Comparison of ENCODE assay signal across 23 mouse cellular contexts in the genomic region with DNA sequence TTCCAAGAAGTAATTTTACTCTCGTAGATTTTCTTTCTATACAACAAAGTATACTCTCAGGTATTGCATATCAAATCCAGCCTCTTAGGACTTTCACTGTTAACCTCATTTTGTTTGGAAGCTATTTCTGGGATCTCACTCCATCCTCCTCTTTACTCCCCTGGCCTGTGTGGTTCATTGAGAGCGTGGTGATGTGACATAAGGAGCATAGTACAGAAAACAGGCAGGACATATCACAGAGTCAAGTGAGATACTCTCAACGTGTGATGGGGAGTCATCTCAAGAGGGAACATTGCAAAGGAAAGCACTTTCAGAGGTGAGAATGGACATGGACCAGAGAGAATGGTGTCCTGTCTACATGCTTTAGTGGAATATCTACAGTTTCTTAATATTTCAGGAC.
DNase-seq lines count a peak whose midpoint lies in the region; ATAC-seq and TF ChIP-seq lines count a peak whose summit lies in the region.
"Had no signal": no experiment of that assay in that cellular context is flagged by ENCODE, and none has a peak within 500 bp of the region (broad histone marks: within the 10 kb centered on the region; RNA-seq: fewer than 3 reads in every experiment).

No protein-coding gene starts in this region.

- H3K9ac ChIP-seq in heart, adult 2 months (ENCODE audit: low read depth, low read length): no peak overlapping the region
- H3K9ac ChIP-seq in heart, embryonic 13.5 days: no peak overlapping the region
- no peak overlapping the region for H3K9ac ChIP-seq in heart, postnatal 0 days (replicated peaks; ENCODE audit: low read depth, low read length)
- H3K9ac ChIP-seq: embryonic facial prominence, embryonic 15.5 days; hindbrain, embryonic 14.5 days; intestine, embryonic 15.5 days had no signal

- peaks cover 6% of the 10 kb centered on the region for H3K36me3 ChIP-seq in heart, adult 2 months (ENCODE audit: control insufficient read depth, insufficient read depth, low read length)
- H3K36me3 ChIP-seq in heart, embryonic 13.5 days: no peaks in the 10 kb centered on the region
- no peaks in the 10 kb centered on the region for H3K36me3 ChIP-seq in heart, postnatal 0 days (replicated peaks; ENCODE audit: control insufficient read depth, insufficient read depth, low read length)
- H3K36me3 ChIP-seq: embryonic facial prominence, embryonic 15.5 days; intestine, embryonic 15.5 days had no signal

- peaks cover 2% of the 10 kb centered on the region for H3K4me1 ChIP-seq in heart, adult 2 months (ENCODE audit: control insufficient read depth, insufficient read depth, low read length)
- H3K4me1 ChIP-seq in heart, embryonic 13.5 days: peaks cover 23% of the 10 kb centered on the region
- H3K4me1 ChIP-seq in heart, postnatal 0 days (ENCODE audit: control insufficient read depth, insufficient read depth): peaks cover 21% of the 10 kb centered on the region
- H3K4me1 ChIP-seq: embryonic facial prominence, embryonic 15.5 days; intestine, embryonic 15.5 days had no signal

- H3K79me2 ChIP-seq in heart, adult 2 months (replicated peaks; ENCODE audit: control insufficient read depth, insufficient read depth, low read length): no peaks in the 10 kb centered on the region

- TF ChIP-seq POLR2A in heart, adult 2 months (IDR thresholded peaks at IDR 0.05; ENCODE audit: insufficient read depth, low read depth, low read length): no peak

- no peak for TF ChIP-seq EP300 in heart, adult 2 months (IDR thresholded peaks at IDR 0.05; ENCODE audit: insufficient read depth, low read depth, low read length)
- TF ChIP-seq EP300 in heart, postnatal 0 days (IDR thresholded peaks at IDR 0.05; ENCODE audit: low read depth): no peak

- no peak; the same call in 1 of the 2 replicates for ATAC-seq in heart, embryonic 13.5 days (ENCODE audit: extremely low read depth, insufficient number of reproducible peaks, low FRiP score, low TSS enrichment)
- ATAC-seq in heart, postnatal 0 days (ENCODE audit: insufficient read depth, low read depth): no peak
- ATAC-seq: intestine, embryonic 15.5 days; Patski had no signal

- no peak for TF ChIP-seq CTCF in heart, adult 2 months (IDR thresholded peaks at IDR 0.05)
- TF ChIP-seq CTCF in heart, postnatal 0 days (IDR thresholded peaks at IDR 0.05; ENCODE audit: low read depth): no peak

- H3K4me3 ChIP-seq in heart, adult 2 months: no peak overlapping the region
- H3K4me3 ChIP-seq in heart, embryonic 13.5 days: no peak overlapping the region
- H3K4me3 ChIP-seq in heart, postnatal 0 days (ENCODE audit: low read depth, low read length): no peak overlapping the region
- H3K4me3 ChIP-seq: embryonic facial prominence, embryonic 15.5 days; erythroblast, embryonic 14.5 days; gastrocnemius, adult 2 months; intestine, embryonic 15.5 days had no signal

- intact Hi-C loops in heart, adult 2 months (cut with DNase I): loop anchor here (5.0 to 10.0 kb wide), 3 partner anchors 58 to 1585 kb away; partner anchors contain the start of gene Klf6
- intact Hi-C loops in heart, postnatal 25 days (cut with DNase I): loop anchor here (5.0 kb wide), 1 partner anchor 58 kb away; no protein-coding TSS in a partner anchor
- intact Hi-C loops in heart, postnatal 36 days (cut with DNase I): loop anchor here (10.0 kb wide), 1 partner anchor 1585 kb away; no protein-coding TSS in a partner anchor

- H3K27ac ChIP-seq in heart, adult 2 months: peak overlapping the region; percentile 29; the same call in 1 of the 2 replicates
- peak overlapping the region; percentile 65 for H3K27ac ChIP-seq in heart, embryonic 13.5 days (replicated peaks)
- H3K27ac ChIP-seq in heart, postnatal 0 days (ENCODE audit: low read depth): peak overlapping the region; percentile 32; the same call in 1 of the 2 replicates
- H3K27ac ChIP-seq: embryonic facial prominence, embryonic 15.5 days; hindbrain, embryonic 14.5 days; intestine, embryonic 15.5 days had no signal

- no peak for DNase-seq in heart, adult 2 months
- DNase-seq in heart, postnatal 25 days (ENCODE audit: low spot score): no peak
- DNase-seq in heart, postnatal 36 days: no peak
- no peak for DNase-seq in heart, postnatal 0 days (ENCODE audit: low spot score)
- DNase-seq in heart, postnatal 4 days: no peak
- peak; percentile 3 for DNase-seq in R1 (ENCODE audit: low read depth, low spot score)
- no peak for DNase-seq in embryo, embryonic 10.5 days (ENCODE audit: low spot score)
- DNase-seq: adrenal gland, adult 2 months; adrenal gland, postnatal 25 days; cerebellum, adult 2 months; cerebellum, postnatal 10 days; embryo, embryonic 11 days; gastrocnemius, adult 2 months; gastrocnemius, postnatal 25 days; kidney, adult 18-20 months; kidney, postnatal 14 days had no signal

- H3K9me3 ChIP-seq in heart, embryonic 13.5 days: peaks cover 3% of the 10 kb centered on the region; the same call in 1 of the 2 replicates
- H3K9me3 ChIP-seq in heart, postnatal 0 days (replicated peaks; ENCODE audit: control insufficient read depth, low read length): no peaks in the 10 kb centered on the region
- H3K9me3 ChIP-seq: embryonic facial prominence, embryonic 15.5 days; intestine, embryonic 15.5 days had no signal

- no peak overlapping the region for H3K4me2 ChIP-seq in heart, embryonic 13.5 days
- H3K4me2 ChIP-seq in heart, postnatal 0 days (ENCODE audit: low read depth, low read length): no peak overlapping the region
- H3K4me2 ChIP-seq: embryonic facial prominence, embryonic 15.5 days; hindbrain, embryonic 14.5 days; intestine, embryonic 15.5 days had no signal

- 80% methylated on average over 3 of the region's 3 CpGs for WGBS in heart, adult 2 months
- WGBS in heart, embryonic 13.5 days: 32% methylated on average over 3 of the region's 3 CpGs
- 30% methylated on average over 3 of the region's 3 CpGs for WGBS in heart, postnatal 0 days

- no peaks in the 10 kb centered on the region for H3K27me3 ChIP-seq in heart, adult 2 months (ENCODE audit: control insufficient read depth, insufficient read depth, low read length)
- no peaks in the 10 kb centered on the region for H3K27me3 ChIP-seq in heart, embryonic 13.5 days (replicated peaks)
- no peaks in the 10 kb centered on the region for H3K27me3 ChIP-seq in heart, postnatal 0 days (ENCODE audit: control insufficient read depth, insufficient read depth, low read length)
- H3K27me3 ChIP-seq: CH12.LX; embryonic facial prominence, embryonic 15.5 days; intestine, embryonic 15.5 days; Patski had no signal
